Mouse (Mus musculus) heart, embryonic 13.5 days (tissue): ENCODE measurements around the gene Ncor1. TPM values are rescaled to one million over a fixed set of nuclear protein-coding genes. Genes with fewer than 3 reads are reported as not detected.

Experiments used
- ATAC-seq: fragments of 200-750 bp; cut with Nextera tagmentation; 2 replicates; pipeline ENCODE4 v1.8.0; 2017; ENCODE audit warnings: moderate TSS enrichment; ENCODE audit not compliant: insufficient number of reproducible peaks, low FRiP score, low TSS enrichment; ENCODE audit errors: extremely low read depth
- H3K27ac ChIP-seq: fragments of 300-500 bp; sonication (generic); replicated peaks from 2 replicates; pipeline ENCODE4 v1.5.1; 2015; ENCODE audit warnings: moderate library complexity, mild to moderate bottlenecking, inconsistent platforms
- H3K27me3 ChIP-seq: fragments of 300-500 bp; sonication (generic); replicated peaks from 2 replicates; pipeline ENCODE4 v1.6.1; 2015; ENCODE audit warnings: mild to moderate bottlenecking, inconsistent platforms
- H3K36me3 ChIP-seq: fragments of 300-500 bp; sonication (generic); 2 replicates; pipeline ENCODE4 v1.6.1; 2015; ENCODE audit warnings: mild to moderate bottlenecking, inconsistent platforms
- H3K4me1 ChIP-seq: fragments of 300-500 bp; sonication (generic); 2 replicates; pipeline ENCODE4 v1.6.1; 2015; ENCODE audit warnings: inconsistent platforms
- H3K4me2 ChIP-seq: fragments of 300-500 bp; sonication (generic); 2 replicates; pipeline ENCODE4 v1.6.1; 2015; ENCODE audit warnings: inconsistent platforms, mild to moderate bottlenecking, moderate library complexity
- H3K4me3 ChIP-seq: fragments of 300-500 bp; sonication (generic); 2 replicates; pipeline ENCODE4 v1.5.1; 2015; ENCODE audit warnings: moderate library complexity, mild to moderate bottlenecking, inconsistent platforms
- H3K9ac ChIP-seq: fragments of 300-500 bp; sonication (generic); 2 replicates; pipeline ENCODE4 v1.6.1; 2015; ENCODE audit warnings: inconsistent platforms, mild to moderate bottlenecking, moderate library complexity
- H3K9me3 ChIP-seq: fragments of 300-500 bp; sonication (generic); 2 replicates; pipeline ENCODE4 v1.6.1; 2016; ENCODE audit warnings: inconsistent platforms
- WGBS: fragments of 180-500 bp; shearing (Covaris S2); methylation state at CpG from one replicate; pipeline ENCODE4 v1.1.7; 2015; ENCODE audit warnings: mixed read lengths; 5-methylcytosine and 5-hydroxymethylcytosine counted together
- polyA plus RNA-seq: library from polyadenylated mRNA; unstranded; fragments of >200 nt; fragmentation: Nextera tagmentation; extraction: Ambion mirVana; gene quantifications from 2 replicates; pipeline ENCODE4 v1.2.1, GENCODE M21; 2015

The Ncor1 gene
- polyA plus RNA-seq, 1 experiment from 2014 or later = 101 TPM

DNA sequence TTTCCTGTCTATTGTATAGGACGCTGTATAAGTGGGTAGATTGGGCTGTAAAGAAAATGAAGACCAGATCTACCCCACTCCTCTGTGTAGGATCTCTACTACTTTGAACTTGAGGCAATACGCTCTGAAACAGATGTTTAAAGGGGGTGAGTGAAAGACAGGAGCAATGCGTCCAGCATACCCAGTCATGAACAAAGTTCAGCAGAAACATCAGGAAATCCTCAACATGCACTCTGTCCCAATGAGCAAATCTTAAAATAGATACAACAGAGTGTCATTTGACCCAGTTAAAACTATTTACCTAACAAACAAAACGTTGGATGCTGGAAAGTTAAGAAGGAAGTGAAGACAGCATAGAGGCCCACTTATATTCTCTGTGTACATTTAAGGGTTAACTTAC lies 106.4 kb downstream of the Ncor1 start:
- ATAC-seq = no peak
- peaks cover 88% of the 10 kb centered on the region for H3K36me3 ChIP-seq

GRCm38 (mm10) chr11:62343002-62343401 lies 115.3 kb downstream of the Ncor1 start:
- H3K4me2 ChIP-seq = no peak overlapping the region
- no peaks in the 10 kb centered on the region for H3K4me1 ChIP-seq
- H3K27me3 ChIP-seq = no peaks in the 10 kb centered on the region
- H3K9me3 ChIP-seq = no peaks in the 10 kb centered on the region
- no peak overlapping the region for H3K4me3 ChIP-seq
- ATAC-seq = no peak
- WGBS = 92% methylated on average over 13 of the region's 13 CpGs
- H3K9ac ChIP-seq = no peak overlapping the region
- H3K36me3 ChIP-seq = peaks cover 80% of the 10 kb centered on the region
- no peak overlapping the region for H3K27ac ChIP-seq

More for the DNA sequence above, 106.4 kb downstream of the Ncor1 start:
- no peak overlapping the region for H3K4me3 ChIP-seq
- H3K4me2 ChIP-seq = no peak overlapping the region
- H3K27ac ChIP-seq = no peak overlapping the region
- H3K9me3 ChIP-seq = no peaks in the 10 kb centered on the region
- no peak overlapping the region for H3K9ac ChIP-seq
- H3K27me3 ChIP-seq = no peaks in the 10 kb centered on the region
- no peaks in the 10 kb centered on the region for H3K4me1 ChIP-seq
- 81% methylated on average over 4 of the region's 4 CpGs for WGBS

GRCm38 (mm10) chr11:62332228-62332627 lies 126.1 kb downstream of the Ncor1 start:
- Histone ChIP-seq H3K4me3 (no peak overlapping the region), H3K9ac (no peak overlapping the region), H3K4me1 (no peaks in the 10 kb centered on the region), H3K27ac (no peak overlapping the region), H3K27me3 (no peaks in the 10 kb centered on the region), H3K9me3 (no peaks in the 10 kb centered on the region), H3K36me3 (peaks cover 97% of the 10 kb centered on the region), H3K4me2 (no peak overlapping the region)
- ATAC-seq = no peak
- whole genome bisulfite sequencing = 90% methylated on average over 4 of the region's 4 CpGs

DNA sequence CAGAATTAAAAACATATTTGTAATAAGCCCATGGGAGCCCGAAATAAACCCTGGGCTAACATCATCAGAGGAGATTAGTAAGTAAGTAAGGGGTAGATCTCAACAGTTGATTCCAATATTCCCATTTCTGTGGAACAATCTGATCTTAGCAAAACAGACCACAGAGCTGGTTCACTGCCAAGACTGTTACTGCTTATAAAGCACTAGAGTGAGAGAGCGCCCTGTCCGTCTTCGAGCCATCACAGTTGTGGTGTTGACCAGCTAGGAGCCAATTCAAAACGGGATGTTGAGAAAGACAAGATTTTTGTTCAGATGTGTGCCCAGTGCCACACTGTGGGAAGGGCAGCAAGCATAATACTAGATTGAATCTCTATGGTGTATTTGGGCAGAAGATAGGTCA lies 127.2 kb downstream of the Ncor1 start:
- 84% methylated on average over 5 of the region's 5 CpGs for WGBS
- no peak overlapping the region for H3K9ac ChIP-seq

DNA sequence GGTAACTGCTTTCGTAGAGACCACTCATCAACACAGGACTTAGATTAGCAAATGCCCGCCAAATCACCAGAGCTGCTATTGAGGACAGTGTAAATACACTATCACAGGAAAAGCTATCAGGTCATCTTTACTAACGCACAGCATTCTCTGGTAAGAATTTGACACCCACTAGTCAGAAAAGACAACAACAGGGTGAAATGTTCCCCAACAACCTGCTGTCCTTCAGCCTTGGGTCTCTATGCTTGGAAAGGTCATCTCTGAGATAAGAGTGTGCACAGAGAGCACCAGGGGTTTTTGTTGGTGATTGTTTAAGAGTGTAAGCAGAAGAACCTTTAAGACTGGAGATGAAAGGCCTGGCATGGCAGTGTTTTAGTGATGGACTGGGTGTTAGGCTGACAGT lies 134.7 kb downstream of the Ncor1 start:
- no peak for ATAC-seq
- 37% methylated on average over 3 of the region's 3 CpGs for WGBS
- Histone ChIP-seq H3K36me3 (peaks cover 94% of the 10 kb centered on the region), H3K27me3 (no peaks in the 10 kb centered on the region), H3K27ac (no peak overlapping the region; the same call in 1 of the 2 replicates), H3K4me1 (0 out of 2 replicates have a peak, but pooled peaks cover 4% of the 10 kb centered on the region), H3K9ac (no peak overlapping the region), H3K4me3 (no peak overlapping the region), H3K4me2 (no peak overlapping the region), H3K9me3 (no peaks in the 10 kb centered on the region)

More for the DNA sequence above, 127.2 kb downstream of the Ncor1 start:
- no peaks in the 10 kb centered on the region for H3K4me1 ChIP-seq
- no peak overlapping the region for H3K4me2 ChIP-seq
- H3K36me3 ChIP-seq = peaks cover 97% of the 10 kb centered on the region
- ATAC-seq = no peak
- no peaks in the 10 kb centered on the region for H3K9me3 ChIP-seq
- H3K27me3 ChIP-seq = no peaks in the 10 kb centered on the region
- H3K4me3 ChIP-seq = no peak overlapping the region
- no peak overlapping the region for H3K27ac ChIP-seq

- WGBS = 76% methylated on average over 3 of the region's 3 CpGs
- Histone ChIP-seq H3K9ac (no peak overlapping the region), H3K36me3 (peaks cover 94% of the 10 kb centered on the region), H3K4me2 (no peak overlapping the region), H3K27ac (no peak overlapping the region), H3K27me3 (no peaks in the 10 kb centered on the region), H3K9me3 (no peaks in the 10 kb centered on the region), H3K4me3 (no peak overlapping the region), H3K4me1 (0 out of 2 replicates have a peak, but pooled peaks cover 4% of the 10 kb centered on the region)
- ATAC-seq = no peak
These were observed 138.2 kb downstream of the Ncor1 start for GRCm38 (mm10) chr11:62320097-62320496.

DNA sequence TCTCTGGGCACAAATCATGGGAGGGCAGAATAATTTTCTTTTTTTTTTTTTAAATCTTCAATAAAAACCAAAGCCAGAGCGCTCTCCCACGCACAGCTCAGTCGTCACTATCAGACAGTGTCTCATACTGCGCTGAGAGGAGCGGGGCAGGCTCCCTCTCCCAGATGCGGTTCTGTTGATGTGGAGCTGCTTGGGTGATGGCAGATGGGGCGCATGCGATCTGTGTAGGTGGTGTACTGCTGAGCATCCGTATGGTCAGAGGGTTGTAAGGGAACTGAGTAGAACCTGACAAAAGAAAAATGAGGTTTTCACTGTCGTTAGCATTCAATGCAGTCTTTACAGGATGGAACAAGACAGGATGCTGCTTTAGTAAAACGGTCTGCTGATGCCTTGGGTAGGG lies 140.6 kb downstream of the Ncor1 start:
- Histone ChIP-seq H3K4me2 (no peak overlapping the region), H3K9ac (no peak overlapping the region), H3K27me3 (no peaks in the 10 kb centered on the region), H3K36me3 (peaks cover 97% of the 10 kb centered on the region), H3K9me3 (no peaks in the 10 kb centered on the region), H3K27ac (no peak overlapping the region), H3K4me1 (no peaks in the 10 kb centered on the region), H3K4me3 (no peak overlapping the region)
- WGBS = 75% methylated on average over 11 of the region's 11 CpGs
- no peak for ATAC-seq

DNA sequence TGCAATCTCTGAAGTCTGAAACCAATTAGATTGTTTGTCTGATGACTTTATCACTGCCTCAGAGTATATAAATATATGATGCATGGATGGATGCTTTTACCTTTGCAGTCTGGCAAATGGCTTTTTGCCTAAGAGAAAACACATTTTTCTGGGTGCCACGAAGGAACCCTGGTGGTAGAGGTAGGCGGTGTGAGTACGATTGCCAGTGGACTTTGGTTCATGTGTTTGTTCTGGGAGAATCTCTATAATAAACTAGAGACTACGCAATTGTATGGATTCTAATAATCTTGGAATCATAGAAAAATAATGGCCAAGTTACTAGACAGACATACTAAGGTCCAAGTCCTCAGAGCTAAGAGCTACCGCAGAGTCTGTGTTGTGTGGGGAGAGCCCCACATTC lies 143.4 kb downstream of the Ncor1 start:
- WGBS = 94% methylated on average over 5 of the region's 5 CpGs
- Histone ChIP-seq H3K9ac (no peak overlapping the region), H3K4me2 (no peak overlapping the region), H3K27ac (no peak overlapping the region), H3K27me3 (no peaks in the 10 kb centered on the region), H3K4me1 (no peaks in the 10 kb centered on the region), H3K4me3 (no peak overlapping the region), H3K36me3 (peaks cover 94% of the 10 kb centered on the region), H3K9me3 (no peaks in the 10 kb centered on the region)
- ATAC-seq = no peak

- H3K27ac ChIP-seq = no peak overlapping the region
- H3K9ac ChIP-seq = no peak overlapping the region
- H3K36me3 ChIP-seq = peaks cover 84% of the 10 kb centered on the region
- no peaks in the 10 kb centered on the region for H3K27me3 ChIP-seq
- H3K4me1 ChIP-seq = no peaks in the 10 kb centered on the region
- ATAC-seq = no peak
- no peak overlapping the region for H3K4me3 ChIP-seq
- WGBS = 87% methylated on average over 2 of the region's 2 CpGs
- no peaks in the 10 kb centered on the region for H3K9me3 ChIP-seq
- no peak overlapping the region for H3K4me2 ChIP-seq
These were observed 149.0 kb downstream of the Ncor1 start for GRCm38 (mm10) chr11:62309296-62309695.

DNA sequence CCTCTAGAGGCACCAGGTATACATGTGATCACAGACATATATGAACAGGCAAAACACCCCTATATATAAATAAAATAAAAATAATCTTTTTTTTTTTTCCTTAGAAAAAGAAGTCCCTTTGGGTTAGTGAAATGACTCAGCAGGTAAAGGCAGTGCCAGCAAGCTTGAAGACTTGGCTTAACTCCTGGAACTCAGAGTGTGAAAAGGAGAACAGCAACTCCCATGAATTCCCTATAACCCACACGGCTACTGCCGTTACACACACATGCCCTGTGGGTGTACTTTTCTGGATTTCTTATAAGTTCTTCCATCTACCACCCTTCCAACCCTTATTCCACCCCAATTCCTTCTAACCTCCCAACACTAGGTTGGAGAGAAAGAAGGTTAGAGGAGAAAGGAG lies 152.5 kb downstream of the Ncor1 start:
- WGBS = 90% methylated on average over 2 of the region's 2 CpGs
- Histone ChIP-seq H3K9ac (no peak overlapping the region), H3K27me3 (no peaks in the 10 kb centered on the region), H3K9me3 (no peaks in the 10 kb centered on the region), H3K4me2 (no peak overlapping the region), H3K4me1 (no peaks in the 10 kb centered on the region), H3K27ac (no peak overlapping the region), H3K4me3 (no peak overlapping the region), H3K36me3 (peaks cover 61% of the 10 kb centered on the region)
- no peak for ATAC-seq

DNA sequence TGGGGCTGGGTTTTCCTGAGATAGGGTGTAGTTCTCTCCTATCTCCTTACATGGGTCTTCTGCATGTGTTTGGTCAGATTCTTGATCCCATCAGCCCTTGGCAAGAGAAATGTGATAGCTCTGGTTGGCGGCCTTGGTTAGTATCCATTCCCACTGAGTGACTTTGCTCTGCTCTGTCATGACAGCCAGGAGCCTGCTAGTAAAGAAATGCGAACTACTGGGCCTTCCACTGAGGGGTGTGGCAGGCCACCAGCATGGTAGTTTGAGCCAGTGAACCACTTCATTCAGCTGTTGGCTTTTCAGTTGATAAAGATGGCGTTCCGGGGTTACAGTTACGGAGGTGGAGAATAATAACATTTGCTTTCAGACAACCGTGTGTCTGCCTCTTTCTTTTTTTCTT lies 159.5 kb downstream of the Ncor1 start:
- Histone ChIP-seq H3K4me3 (no peak overlapping the region), H3K4me1 (no peaks in the 10 kb centered on the region), H3K27ac (no peak overlapping the region), H3K4me2 (no peak overlapping the region), H3K9ac (no peak overlapping the region), H3K36me3 (peaks cover 66% of the 10 kb centered on the region), H3K9me3 (no peaks in the 10 kb centered on the region), H3K27me3 (no peaks in the 10 kb centered on the region)
- WGBS = 84% methylated on average over 6 of the region's 6 CpGs
- ATAC-seq = no peak

- no peak for ATAC-seq
- no peak overlapping the region for H3K4me3 ChIP-seq
- H3K36me3 ChIP-seq = peaks cover 83% of the 10 kb centered on the region
- no peaks in the 10 kb centered on the region for H3K4me1 ChIP-seq
- no peak overlapping the region for H3K4me2 ChIP-seq
- no peaks in the 10 kb centered on the region for H3K9me3 ChIP-seq
- H3K27me3 ChIP-seq = no peaks in the 10 kb centered on the region
- H3K27ac ChIP-seq = no peak overlapping the region
- WGBS = 90% methylated on average over 2 of the region's 2 CpGs
- H3K9ac ChIP-seq = no peak overlapping the region
These were observed 164.2 kb downstream of the Ncor1 start for GRCm38 (mm10) chr11:62294121-62294520.
